10 mouse cellular contexts compared by ENCODE assay signal in genomic region chr10:80962585-80962984, GRCm38 (mm10). TPM values are rescaled to one million over a fixed set of nuclear protein-coding genes. Genes with fewer than 3 reads are reported as not detected.
A peak's percentile ranks its signal among the peaks of the same experiment; 100 is the strongest.
DNase-seq lines count a peak whose midpoint lies in the region; ATAC-seq and TF ChIP-seq lines count a peak whose summit lies in the region.
"Had no signal": no experiment of that assay in that cellular context is flagged by ENCODE, and none has a peak within 500 bp of the region (broad histone marks: within the 10 kb centered on the region; RNA-seq: fewer than 3 reads in every experiment).

No protein-coding gene starts in this region.

- H3K4me3 ChIP-seq in liver, embryonic 14.5 days (ENCODE audit: insufficient read depth in 1 of 2, low read depth in 2 of 2, low read length in 2 of 2), result no peak overlapping the region
- H3K4me3 ChIP-seq in stomach, postnatal 0 days (ENCODE audit: low read depth, low read length), result no peak overlapping the region
- H3K4me3 ChIP-seq: neural tube, embryonic 15.5 days had no signal

- no peak overlapping the region for H3K27ac ChIP-seq in liver, embryonic 14.5 days
- H3K27ac ChIP-seq in stomach, postnatal 0 days (replicated peaks), result peak overlapping the region; percentile 88
- H3K27ac ChIP-seq: neural tube, embryonic 15.5 days had no signal

- H3K9ac ChIP-seq in liver, embryonic 14.5 days (replicated peaks), result no peak overlapping the region
- no peak overlapping the region for H3K9ac ChIP-seq in stomach, postnatal 0 days (ENCODE audit: low read length)
- H3K9ac ChIP-seq: neural tube, embryonic 15.5 days had no signal

- no peaks in the 10 kb centered on the region for H3K9me3 ChIP-seq in liver, embryonic 14.5 days (ENCODE audit: control insufficient read depth, low read length)
- H3K9me3 ChIP-seq in stomach, postnatal 0 days (ENCODE audit: control insufficient read depth, low read length), result no peaks in the 10 kb centered on the region
- H3K9me3 ChIP-seq: neural tube, embryonic 15.5 days had no signal

- TF ChIP-seq CTCF in liver, embryonic 14.5 days (IDR thresholded peaks at IDR 0.05; ENCODE audit: low read depth), result no peak
- no peak for TF ChIP-seq CTCF in stomach, postnatal 0 days (IDR thresholded peaks at IDR 0.05; ENCODE audit: low read depth)

- WGBS in liver, embryonic 14.5 days (ENCODE audit: insufficient replicate concordance), result 57% methylated on average over 5 of the region's 5 CpGs
- WGBS in stomach, postnatal 0 days, result 27% methylated on average over 5 of the region's 5 CpGs

- H3K27me3 ChIP-seq in liver, embryonic 14.5 days (ENCODE audit: control insufficient read depth, insufficient read depth, low read length), result no peaks in the 10 kb centered on the region
- no peaks in the 10 kb centered on the region for H3K27me3 ChIP-seq in stomach, postnatal 0 days (ENCODE audit: control insufficient read depth, insufficient read depth, low read length)

- no peaks in the 10 kb centered on the region for H3K36me3 ChIP-seq in liver, embryonic 14.5 days (replicated peaks; ENCODE audit: control insufficient read depth, insufficient read depth, low read depth)
- H3K36me3 ChIP-seq in stomach, postnatal 0 days (ENCODE audit: control insufficient read depth, insufficient read depth, low read length), result no peaks in the 10 kb centered on the region
- H3K36me3 ChIP-seq: neural tube, embryonic 15.5 days had no signal

- no peak overlapping the region for H3K4me2 ChIP-seq in liver, embryonic 14.5 days (ENCODE audit: low read depth)
- no peak overlapping the region for H3K4me2 ChIP-seq in stomach, postnatal 0 days (replicated peaks; ENCODE audit: low read depth)
- H3K4me2 ChIP-seq: neural tube, embryonic 15.5 days had no signal

- DNase-seq in heart, adult 11 months, result peak; percentile 94
- DNase-seq in heart, adult 8-10 months (ENCODE audit: low spot score), result no peak
- DNase-seq in lung, adult 18-20 months, result peak; percentile 57 to 76
- no peak for DNase-seq in lung, postnatal 4 days
- no peak for DNase-seq in liver, embryonic 14.5 days (ENCODE audit: low read depth in 3 of 3, low spot score in 3 of 3)
- DNase-seq in stomach, postnatal 0 days (ENCODE audit: low spot score), result no peak
- no peak for DNase-seq in urinary bladder, adult 18-20 months (ENCODE audit: low spot score in 2 of 2)
- DNase-seq in retina, postnatal 1 day, result no peak
- DNase-seq: B cell, adult 2 months had no signal

- peak; percentile 25; the same call in 1 of the 2 replicates for ATAC-seq in liver, embryonic 14.5 days (ENCODE audit: insufficient read depth)
- ATAC-seq in stomach, postnatal 0 days (ENCODE audit: low FRiP score, low TSS enrichment), result no peak

- no peak for TF ChIP-seq EP300 in liver, embryonic 14.5 days (IDR thresholded peaks at IDR 0.05; ENCODE audit: low read depth)
- no peak for TF ChIP-seq EP300 in stomach, postnatal 0 days (optimal IDR thresholded peaks at IDR 0.05)

- peaks cover 0 to 11% of the 10 kb centered on the region in 2 experiments; a peak in 2 of 4 replicates for H3K4me1 ChIP-seq in liver, embryonic 14.5 days (replicated peaks; ENCODE audit: control insufficient read depth in 2 of 2, insufficient read depth in 2 of 2, low read length in 1 of 2)
- H3K4me1 ChIP-seq in stomach, postnatal 0 days (replicated peaks; ENCODE audit: control insufficient read depth, insufficient read depth), result peaks cover 14% of the 10 kb centered on the region

RNA-seq across cellular contexts. Expression of gene Gadd45b, which starts 32.7 kb away (rescaled TPM):
- total RNA-seq in heart, adult 8-10 months (2022), result 10 to 100 TPM in 2 of 4 experiments, 1 to 10 TPM in 2; 5.0 to 18.1 (median 12.0) TPM
- 1.3 and 1.9 TPM in 2 replicates for polyA plus RNA-seq in liver, embryonic 14.5 days (2012; rRNA removed)
- polyA plus RNA-seq in liver, embryonic 14.5 days (2014; fragmentation: Nextera tagmentation; extraction: Ambion mirVana), result 2.0 and 2.7 TPM in 2 replicates
- polyA plus RNA-seq in stomach, postnatal 0 days (2015; fragmentation: Nextera tagmentation; extraction: Ambion mirVana), result 59.5 and 62.2 TPM in 2 replicates

RNA-seq across cellular contexts. Expression of gene Lmnb2, which starts 44.5 kb away (rescaled TPM):
- 1 to 10 TPM; 3.5 to 6.3 (median 4.8) TPM for total RNA-seq in heart, adult 8-10 months (2022)
- polyA plus RNA-seq in liver, embryonic 14.5 days (2012; rRNA removed), result 9.5 and 11.3 TPM in 2 replicates
- polyA plus RNA-seq in liver, embryonic 14.5 days (2014; fragmentation: Nextera tagmentation; extraction: Ambion mirVana), result 2.8 and 3.2 TPM in 2 replicates
- 12.0 and 12.4 TPM in 2 replicates for polyA plus RNA-seq in stomach, postnatal 0 days (2015; fragmentation: Nextera tagmentation; extraction: Ambion mirVana)

RNA-seq across cellular contexts. Expression of gene Gng7, which starts 52.2 kb away (rescaled TPM):
- total RNA-seq in heart, adult 8-10 months (2022), result 1 to 10 TPM; 1.0 to 1.7 (median 1.5) TPM
- polyA plus RNA-seq in liver, embryonic 14.5 days (2012; rRNA removed), result 0.19 and 0.25 TPM in 2 replicates
- 0.23 and 0.33 TPM in 2 replicates for polyA plus RNA-seq in liver, embryonic 14.5 days (2014; fragmentation: Nextera tagmentation; extraction: Ambion mirVana)
- 1.3 and 1.8 TPM in 2 replicates for polyA plus RNA-seq in stomach, postnatal 0 days (2015; fragmentation: Nextera tagmentation; extraction: Ambion mirVana)

Comparison
In these comparisons a context has a peak if more than half of its experiments do, and no peak if none do; other contexts are left out.
1. DNase-seq: peak in heart, adult 11 months (single experiment) and lung, adult 18-20 months (2 of 2); none in heart, adult 8-10 months (single experiment), lung, postnatal 4 days (0 of 2), liver, embryonic 14.5 days (0 of 3), stomach, postnatal 0 days (single experiment), urinary bladder, adult 18-20 months (0 of 2) and retina, postnatal 1 day (single experiment).
2. RNA of gene Gadd45b, which starts 32.7 kb away (polyA plus RNA-seq): 59.5 to 62.2 TPM in stomach, postnatal 0 days; 1.3 to 2.7 TPM in liver, embryonic 14.5 days; every median in the first group is over 10 times any median in the second.